Mouse (Mus musculus) left cerebral cortex, adult 18-20 months (tissue): ENCODE results near the gene Bcl7a. TPM values are rescaled to one million over a fixed set of nuclear protein-coding genes. Genes with fewer than 3 reads are reported as not detected.

Source experiments
- DNase-seq, 2 experiments: peaks; one replicate each; pipeline ENCODE4 v3.0.0; 2021 to 2022; ENCODE audit warnings: low spot score in 2 of 2, mixed read lengths in 1 of 2
- total RNA-seq, 2 experiments: library from RNA; stranded (reverse); gene quantifications; 2 replicates each; pipeline ENCODE4 v1.2.3; 2021

Bcl7a gene
- total RNA-seq, 2 experiments from 2014 or later = 66.3 to 70.1 TPM

- DNase-seq = no peak
Observed at GRCm38 (mm10) chr5:123413866-123414363, 70.3 kb downstream of the Bcl7a start.

- no peak for DNase-seq
Observed at GRCm38 (mm10) chr5:123416149-123416548, 72.5 kb downstream of the Bcl7a start.

- no peak for DNase-seq
Observed at GRCm38 (mm10) chr5:123416566-123417518, 73.2 kb downstream of the Bcl7a start.

- no peak for DNase-seq
Observed at GRCm38 (mm10) chr5:123423885-123424284, 80.3 kb downstream of the Bcl7a start.

Other genes starting within 250 kb of the Bcl7a start
- gene Rhof, start 211.1 kb upstream of the Bcl7a start, total RNA-seq = 10 to 100 TPM; 50.5 to 51.0 TPM
- gene Setd1b, start 201.6 kb upstream of the Bcl7a start, total RNA-seq = 10 to 100 TPM; 34.0 to 34.5 TPM
- gene Psmd9, start 174.4 kb upstream of the Bcl7a start, total RNA-seq = 10 to 100 TPM; 23.1 to 28.3 TPM
- under 1 TPM in 1 of 2 experiments, not detected in 1; 0.37 TPM for gene Hpd, start 161.1 kb upstream of the Bcl7a start, total RNA-seq
- gene Wdr66, start 91.7 kb upstream of the Bcl7a start, total RNA-seq = 1 to 10 TPM; 3.8 to 4.2 TPM
- gene Mlxip, start 51.0 kb downstream of the Bcl7a start, total RNA-seq = 10 to 100 TPM; 16.0 to 16.8 TPM
- under 1 TPM; 0.33 to 0.40 TPM for gene Lrrc43, start 145.5 kb downstream of the Bcl7a start, total RNA-seq
- gene Il31, start 145.7 kb downstream of the Bcl7a start, total RNA-seq = not detected
- 1 to 10 TPM; 1.2 to 1.3 TPM for gene B3gnt4, start 166.6 kb downstream of the Bcl7a start, total RNA-seq
- 10 to 100 TPM; 26.5 to 27.2 TPM for gene Diablo, start 180.3 kb downstream of the Bcl7a start, total RNA-seq
- gene Gm49027, start 181.7 kb downstream of the Bcl7a start, total RNA-seq = 1 to 10 TPM; 4.9 to 5.0 TPM
- 100 to 1,000 TPM in 1 of 2 experiments, 10 to 100 TPM in 1; 99.5 to 101 TPM for gene Vps33a, start 229.2 kb downstream of the Bcl7a start, total RNA-seq